Mouse (Mus musculus) yolk sac, embryonic 10.5 days (tissue): Measurements from ENCODE around the gene Zfp1.

Experiments
- DNase-seq: peaks from one replicate; pipeline ENCODE4 v3.0.0-alpha.2; 2017; ENCODE audit warnings: low spot score

Gene Zfp1

GRCm38 (mm10) chr8:111713817-111714216, 70.6 kb downstream of the Zfp1 start:
- no peak for DNase-seq

DNA sequence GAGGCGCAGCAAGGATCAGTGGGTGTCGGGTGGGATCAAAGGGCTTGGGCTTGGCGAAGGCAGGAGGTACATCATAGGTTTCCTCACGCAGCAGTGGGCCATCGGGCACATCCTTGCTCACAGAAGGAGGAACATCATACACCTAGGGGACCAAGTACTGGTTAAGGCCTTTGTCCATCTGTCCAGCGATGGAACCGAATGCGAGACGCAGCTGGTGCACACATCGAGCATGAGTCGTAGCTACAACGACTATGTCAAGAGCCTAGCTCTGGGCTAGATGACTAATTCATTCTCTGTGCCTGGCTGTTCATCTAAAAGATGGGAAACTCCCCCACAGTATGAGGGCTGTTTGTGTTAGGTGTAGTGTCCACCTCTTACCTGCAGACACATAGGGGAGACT, 71.1 kb downstream of the Zfp1 start:
- no peak for DNase-seq

GRCm38 (mm10) chr8:111715514-111715913, 72.3 kb downstream of the Zfp1 start:
- no peak for DNase-seq

GRCm38 (mm10) chr8:111716603-111717487, 73.6 kb downstream of the Zfp1 start:
- no peak for DNase-seq

DNA sequence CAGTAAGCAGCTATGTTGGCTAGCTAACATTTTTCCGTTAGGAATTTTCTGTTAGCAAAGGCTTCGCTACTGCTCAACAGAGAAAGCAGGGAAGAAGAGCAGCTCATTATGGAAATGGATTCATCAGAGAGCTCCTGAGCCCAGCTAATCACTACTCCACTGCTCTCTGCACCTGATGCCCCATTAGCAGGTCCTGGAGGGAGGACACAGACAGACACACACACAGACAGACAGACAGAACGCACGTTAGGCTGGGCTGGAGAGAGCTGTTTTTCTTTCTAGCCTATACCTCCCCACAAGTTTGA, 74.2 kb downstream of the Zfp1 start:
- DNase-seq, result no peak

DNA sequence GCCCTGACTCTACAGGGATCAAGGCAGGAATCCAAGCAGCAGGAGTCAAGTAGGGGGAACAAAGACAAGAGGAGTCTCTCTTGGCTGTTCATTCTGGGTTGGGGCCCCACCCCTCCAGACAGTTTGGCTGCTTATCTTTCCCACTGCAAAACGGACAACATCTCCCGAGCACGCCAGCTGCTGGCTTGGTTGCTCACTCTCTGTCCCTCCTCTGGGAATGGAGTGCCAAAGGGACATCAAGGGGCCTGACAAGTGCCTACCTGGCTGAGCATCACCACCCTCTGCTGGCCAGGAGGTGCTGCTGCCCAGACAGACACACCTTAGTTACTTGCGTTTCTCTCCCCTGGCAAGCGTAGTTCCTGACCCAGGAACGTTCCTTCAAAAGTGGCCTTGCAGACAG, 74.7 kb downstream of the Zfp1 start:
- DNase-seq, result no peak

GRCm38 (mm10) chr8:111718937-111719336, 75.7 kb downstream of the Zfp1 start:
- DNase-seq, result no peak

DNA sequence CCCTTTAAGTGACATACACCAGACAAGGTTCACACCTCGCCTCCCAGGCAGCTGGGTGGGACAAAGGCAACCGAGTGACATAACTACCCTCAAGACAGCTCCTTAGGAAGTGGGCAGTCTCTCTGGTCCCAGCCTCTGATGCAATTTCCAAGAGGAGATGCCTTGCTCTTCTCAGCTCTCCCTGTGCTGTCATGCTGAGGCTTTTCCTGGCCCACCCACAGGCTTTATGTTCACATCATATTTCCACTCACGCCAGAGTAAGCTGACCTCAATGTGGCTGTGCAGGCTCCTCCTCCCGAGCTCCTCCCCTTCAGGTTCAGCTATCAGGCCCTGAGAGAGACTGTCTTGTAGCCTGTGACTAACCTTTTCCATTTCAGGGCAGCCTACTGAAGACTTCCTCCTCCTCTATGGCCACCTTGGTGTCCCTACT, 76.9 kb downstream of the Zfp1 start:
- DNase-seq, result no peak
